Mouse (Mus musculus) layer of hippocampus, postnatal 36 days (tissue): ENCODE measurements around the gene Pnp2. TPM values are rescaled to one million over a fixed set of nuclear protein-coding genes. Genes with fewer than 3 reads are reported as not detected.

Source experiments
- DNase-seq, 2 experiments: peaks; one replicate each; pipeline ENCODE4 v3.0.0; 2022
- total RNA-seq, 2 experiments: library from RNA; stranded (reverse); gene quantifications; 2 replicates each; pipeline ENCODE4 v1.2.3; 2021

The Pnp2 gene
- total RNA-seq, 2 experiments from 2014 or later = 0.81 to 0.95 TPM

DNA sequence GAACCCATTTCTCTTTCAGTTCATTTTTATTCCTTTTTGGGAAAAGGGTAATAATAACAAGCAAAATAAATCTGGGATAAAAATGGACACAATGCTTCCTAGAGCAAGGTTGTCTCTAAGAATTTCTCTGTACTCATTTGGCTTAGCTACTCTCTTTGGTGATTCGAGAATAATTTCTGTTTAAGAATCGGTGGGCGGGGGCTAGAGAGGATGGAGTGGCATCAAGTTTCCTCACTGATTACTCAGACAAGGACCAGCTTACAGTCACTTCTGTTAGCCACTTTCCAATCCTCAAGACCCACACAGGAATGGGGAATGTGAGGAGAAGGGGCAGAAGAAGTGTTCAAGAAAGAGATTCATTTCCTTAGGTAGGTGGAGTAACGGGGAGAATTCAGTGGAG, 53.0 kb downstream of the Pnp2 start:
- DNase-seq = no peak

- DNase-seq = no peak
These were observed 53.8 kb downstream of the Pnp2 start for GRCm38 (mm10) chr14:51009572-51009971.

Other genes starting within 250 kb of the Pnp2 start
- not detected for gene Olfr748, start 248.6 kb upstream of the Pnp2 start, total RNA-seq
- not detected for gene Olfr749, start 210.9 kb upstream of the Pnp2 start, total RNA-seq
- 10 to 100 TPM; 63.5 to 65.5 TPM for gene Ttc5, start 170.5 kb upstream of the Pnp2 start, total RNA-seq
- gene Ccnb1ip1, start 148.3 kb upstream of the Pnp2 start, total RNA-seq = not detected
- gene Parp2, start 148.2 kb upstream of the Pnp2 start, total RNA-seq = 10 to 100 TPM; 25.3 to 31.1 TPM
- 1 to 10 TPM; 2.0 to 4.6 TPM for gene Tep1, start 85.4 kb upstream of the Pnp2 start, total RNA-seq
- 1 to 10 TPM; 3.6 to 5.2 TPM for gene Klhl33, start 58.5 kb upstream of the Pnp2 start, total RNA-seq
- 10 to 100 TPM; 37.3 to 44.1 TPM for gene Osgep, start 31.1 kb upstream of the Pnp2 start, total RNA-seq
- 10 to 100 TPM; 67.9 to 72.3 TPM for gene Apex1, start 31.0 kb upstream of the Pnp2 start, total RNA-seq
- 100 to 1,000 TPM in 1 of 2 experiments, 10 to 100 TPM in 1; 89.8 to 103 TPM for gene Pip4p1, start 25.1 kb upstream of the Pnp2 start, total RNA-seq
- gene Pnp, start 24.9 kb upstream of the Pnp2 start, total RNA-seq = 10 to 100 TPM; 12.8 to 13.2 TPM
- 10 to 100 TPM; 14.2 to 17.0 TPM for gene Gm49342, start 11.5 kb upstream of the Pnp2 start, total RNA-seq
- gene Rnase10, start 51.8 kb downstream of the Pnp2 start, total RNA-seq = not detected
- gene Rnase9, start 85.9 kb downstream of the Pnp2 start, total RNA-seq = not detected
- gene Rnase11, start 94.2 kb downstream of the Pnp2 start, total RNA-seq = not detected
- not detected for gene Rnase12, start 101.7 kb downstream of the Pnp2 start, total RNA-seq
- gene Olfr750, start 118.4 kb downstream of the Pnp2 start, total RNA-seq = not detected
- 10 to 100 TPM; 15.8 to 18.7 TPM for gene Rnase4, start 135.1 kb downstream of the Pnp2 start, total RNA-seq
- gene Ang, start 135.2 kb downstream of the Pnp2 start, total RNA-seq = 1 to 10 TPM; 3.4 to 5.6 TPM
- gene Eddm3b, start 158.4 kb downstream of the Pnp2 start, total RNA-seq = not detected
- under 1 TPM in 1 of 2 experiments, not detected in 1; 0.65 TPM for gene Rnase6, start 167.9 kb downstream of the Pnp2 start, total RNA-seq
- 1 to 10 TPM; 1.3 to 2.1 TPM for gene Rnase1, start 190.8 kb downstream of the Pnp2 start, total RNA-seq
- not detected for gene Rnase2b, start 206.3 kb downstream of the Pnp2 start, total RNA-seq
- not detected for gene Ang2, start 243.2 kb downstream of the Pnp2 start, total RNA-seq
- gene Ear14, start 247.4 kb downstream of the Pnp2 start, total RNA-seq = under 1 TPM in 1 of 2 experiments, not detected in 1; 0.37 TPM